Mouse (Mus musculus): ENCODE measurements at regions not wholly inside any gene's neighbourhood (a gene's known extent, or its start where the extent isn't known, plus 50 kb on each side); places are given as distances from the start of the nearest gene placed in this dataset.

DNA sequence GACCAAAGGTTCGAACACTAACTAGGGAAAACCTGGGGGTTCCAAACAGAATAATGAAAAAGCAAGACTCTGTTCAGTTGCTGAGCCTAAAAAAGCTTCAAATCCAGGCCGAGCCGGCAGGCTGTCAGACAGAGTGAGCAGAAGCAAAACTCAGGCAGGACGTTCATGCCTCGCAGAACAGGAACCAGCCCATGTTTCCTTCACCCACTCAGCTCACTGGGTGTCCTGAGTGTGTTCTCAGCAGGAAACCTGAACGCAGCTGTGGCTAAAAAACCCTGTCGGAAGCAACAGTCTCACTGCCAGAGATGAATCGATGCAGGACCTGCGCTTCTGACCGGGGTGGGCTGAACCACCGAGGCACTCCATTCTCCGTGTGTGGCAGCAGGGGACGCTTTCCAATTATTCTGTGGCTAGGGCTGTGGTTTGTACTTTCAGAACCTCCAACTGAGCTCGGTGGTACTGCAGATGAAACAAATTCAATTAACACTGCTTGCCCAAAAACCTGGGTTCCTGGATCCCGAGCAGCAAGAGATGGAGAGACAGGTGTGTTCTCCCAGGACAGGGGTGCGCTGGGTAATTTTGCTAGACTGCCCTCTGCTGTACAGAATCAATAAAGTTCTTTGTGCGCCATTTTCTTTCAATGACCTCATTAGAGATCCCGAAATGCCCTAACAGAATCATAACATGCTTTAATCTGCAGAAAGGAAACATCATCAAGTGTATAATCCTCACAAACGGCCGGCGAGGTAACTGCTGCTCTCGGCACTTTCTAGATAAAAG lies 121.1 kb upstream of the Akirin2 start:
- H3K9ac ChIP-seq (ENCODE audit: low read depth, low read length): no peak overlapping the region
- no peaks in the 10 kb centered on the region for H3K79me2 ChIP-seq (replicated peaks; ENCODE audit: control insufficient read depth, insufficient read depth, low read length)
- no peaks in the 10 kb centered on the region; the same call in 1 of the 2 replicates for H3K27me3 ChIP-seq (ENCODE audit: control insufficient read depth, insufficient read depth, low read length)
- H3K4me3 ChIP-seq: no peak overlapping the region
- H3K27ac ChIP-seq: no peak overlapping the region
- intact Hi-C loops (cut with DNase I): no loop called here
- no peaks in the 10 kb centered on the region for H3K4me1 ChIP-seq (ENCODE audit: control insufficient read depth, insufficient read depth, low read length)
- peak; percentile 8 to 25 for DNase-seq
- TF ChIP-seq CTCF (IDR thresholded peaks at IDR 0.05): no peak
- no peak for TF ChIP-seq POLR2A (IDR thresholded peaks at IDR 0.05; ENCODE audit: insufficient read depth, low read depth, low read length)
- no peak for TF ChIP-seq EP300 (IDR thresholded peaks at IDR 0.05; ENCODE audit: insufficient read depth, low read depth, low read length)
- no peaks in the 10 kb centered on the region for H3K36me3 ChIP-seq (ENCODE audit: control insufficient read depth, insufficient read depth, low read length)
- 74% methylated on average over 22 of the region's 22 CpGs for WGBS

DNA sequence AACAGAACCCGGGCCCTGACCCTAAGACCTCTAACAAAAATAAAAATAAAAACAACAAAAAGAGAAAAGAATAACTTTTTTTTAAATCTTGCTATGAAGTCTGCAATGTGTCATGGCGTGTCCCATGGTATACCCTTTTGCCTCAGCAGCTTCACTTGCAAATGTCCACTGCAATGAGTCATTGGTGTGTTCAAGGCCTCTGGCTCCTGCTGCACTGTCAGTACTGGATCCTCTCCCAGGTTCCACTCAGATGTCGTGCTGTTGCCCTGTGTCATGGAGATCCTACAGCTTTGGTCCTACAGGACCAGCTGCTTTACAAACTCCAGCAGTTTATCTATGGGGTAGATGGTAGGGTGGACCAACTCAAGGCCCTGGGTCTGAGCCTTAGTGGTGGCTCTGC lies 113.4 kb upstream of the Akirin2 start:
- H3K4me1 ChIP-seq (ENCODE audit: control insufficient read depth, insufficient read depth, low read length): no peaks in the 10 kb centered on the region

GRCm38 (mm10) chr4:34449582-34449981 lies 101.2 kb upstream of the Akirin2 start:
- H3K27me3 ChIP-seq (ENCODE audit: control insufficient read depth, insufficient read depth, low read length): no peaks in the 10 kb centered on the region
- H3K36me3 ChIP-seq (ENCODE audit: control insufficient read depth, insufficient read depth, low read length): no peaks in the 10 kb centered on the region
- H3K9ac ChIP-seq (ENCODE audit: low read depth, low read length): no peak overlapping the region
- TF ChIP-seq EP300 (IDR thresholded peaks at IDR 0.05; ENCODE audit: insufficient read depth, low read depth, low read length) (no peak), POLR2A (IDR thresholded peaks at IDR 0.05; ENCODE audit: insufficient read depth, low read depth, low read length) (no peak), CTCF (IDR thresholded peaks at IDR 0.05) (no peak)
- H3K4me3 ChIP-seq: no peak overlapping the region
- H3K27ac ChIP-seq: no peak overlapping the region
- 62% methylated on average over 7 of the region's 7 CpGs for WGBS
- intact Hi-C loops (cut with DNase I): no loop called here
- H3K79me2 ChIP-seq (replicated peaks; ENCODE audit: control insufficient read depth, insufficient read depth, low read length): no peaks in the 10 kb centered on the region
- H3K4me1 ChIP-seq (ENCODE audit: control insufficient read depth, insufficient read depth, low read length): no peaks in the 10 kb centered on the region
- DNase-seq: no peak

More for the DNA sequence above, 113.4 kb upstream of the Akirin2 start:
- Histone ChIP-seq H3K9ac (ENCODE audit: low read depth, low read length) (no peak overlapping the region), H3K36me3 (ENCODE audit: control insufficient read depth, insufficient read depth, low read length) (no peaks in the 10 kb centered on the region), H3K4me3 (no peak overlapping the region), H3K79me2 (replicated peaks; ENCODE audit: control insufficient read depth, insufficient read depth, low read length) (no peaks in the 10 kb centered on the region), H3K27ac (no peak overlapping the region), H3K27me3 (ENCODE audit: control insufficient read depth, insufficient read depth, low read length) (peaks cover 3% of the 10 kb centered on the region; the same call in 1 of the 2 replicates)
- no peak for DNase-seq
- WGBS: 77% methylated on average over 3 of the region's 3 CpGs
- intact Hi-C loops (cut with DNase I): no loop called here
- TF ChIP-seq EP300 (IDR thresholded peaks at IDR 0.05; ENCODE audit: insufficient read depth, low read depth, low read length): no peak
- TF ChIP-seq POLR2A (IDR thresholded peaks at IDR 0.05; ENCODE audit: insufficient read depth, low read depth, low read length): no peak
- TF ChIP-seq CTCF (IDR thresholded peaks at IDR 0.05): no peak

GRCm38 (mm10) chr4:34462591-34462990 lies 88.1 kb upstream of the Akirin2 start:
- no peak for TF ChIP-seq EP300 (IDR thresholded peaks at IDR 0.05; ENCODE audit: insufficient read depth, low read depth, low read length)
- TF ChIP-seq POLR2A (IDR thresholded peaks at IDR 0.05; ENCODE audit: insufficient read depth, low read depth, low read length): no peak
- TF ChIP-seq CTCF (IDR thresholded peaks at IDR 0.05): no peak
- DNase-seq: no peak
- Histone ChIP-seq H3K36me3 (ENCODE audit: control insufficient read depth, insufficient read depth, low read length) (no peaks in the 10 kb centered on the region), H3K4me1 (ENCODE audit: control insufficient read depth, insufficient read depth, low read length) (no peaks in the 10 kb centered on the region), H3K79me2 (replicated peaks; ENCODE audit: control insufficient read depth, insufficient read depth, low read length) (no peaks in the 10 kb centered on the region), H3K27ac (no peak overlapping the region), H3K9ac (ENCODE audit: low read depth, low read length) (no peak overlapping the region), H3K4me3 (no peak overlapping the region), H3K27me3 (ENCODE audit: control insufficient read depth, insufficient read depth, low read length) (no peaks in the 10 kb centered on the region)
- 90% methylated on average over 4 of the region's 4 CpGs for WGBS
- intact Hi-C loops (cut with DNase I): no loop called here

GRCm38 (mm10) chr4:34465845-34466244 lies 84.9 kb upstream of the Akirin2 start:
- peak in 1 of 2 experiments; percentile 16 for DNase-seq
- Histone ChIP-seq H3K27me3 (ENCODE audit: control insufficient read depth, insufficient read depth, low read length) (no peaks in the 10 kb centered on the region), H3K9ac (ENCODE audit: low read depth, low read length) (no peak overlapping the region), H3K27ac (no peak overlapping the region), H3K4me3 (no peak overlapping the region), H3K79me2 (replicated peaks; ENCODE audit: control insufficient read depth, insufficient read depth, low read length) (no peaks in the 10 kb centered on the region), H3K36me3 (ENCODE audit: control insufficient read depth, insufficient read depth, low read length) (no peaks in the 10 kb centered on the region), H3K4me1 (ENCODE audit: control insufficient read depth, insufficient read depth, low read length) (no peaks in the 10 kb centered on the region)
- TF ChIP-seq POLR2A (IDR thresholded peaks at IDR 0.05; ENCODE audit: insufficient read depth, low read depth, low read length) (no peak), EP300 (IDR thresholded peaks at IDR 0.05; ENCODE audit: insufficient read depth, low read depth, low read length) (no peak), CTCF (IDR thresholded peaks at IDR 0.05) (no peak)
- 93% methylated on average over 2 of the region's 2 CpGs for WGBS
- intact Hi-C loops (cut with DNase I): no loop called here

- intact Hi-C loops (cut with DNase I): no loop called here
- no peaks in the 10 kb centered on the region for H3K36me3 ChIP-seq (ENCODE audit: control insufficient read depth, insufficient read depth, low read length)
- no peak overlapping the region for H3K4me3 ChIP-seq
- 63% methylated on average over 3 of the region's 3 CpGs for WGBS
- no peaks in the 10 kb centered on the region for H3K27me3 ChIP-seq (ENCODE audit: control insufficient read depth, insufficient read depth, low read length)
- no peak overlapping the region for H3K9ac ChIP-seq (ENCODE audit: low read depth, low read length)
- TF ChIP-seq CTCF (IDR thresholded peaks at IDR 0.05) (no peak), EP300 (IDR thresholded peaks at IDR 0.05; ENCODE audit: insufficient read depth, low read depth, low read length) (no peak), POLR2A (IDR thresholded peaks at IDR 0.05; ENCODE audit: insufficient read depth, low read depth, low read length) (no peak)
- DNase-seq: no peak
- H3K27ac ChIP-seq: no peak overlapping the region
- H3K4me1 ChIP-seq (ENCODE audit: control insufficient read depth, insufficient read depth, low read length): no peaks in the 10 kb centered on the region
- no peaks in the 10 kb centered on the region for H3K79me2 ChIP-seq (replicated peaks; ENCODE audit: control insufficient read depth, insufficient read depth, low read length)
Observed at GRCm38 (mm10) chr4:34466309-34466708, 84.4 kb upstream of the Akirin2 start.

All from heart, adult 2 months (tissue).